Mouse (Mus musculus) left cerebral cortex, adult 6 months (tissue): Measurements from ENCODE around the gene Ms4a4c. TPM values are rescaled to one million over a fixed set of nuclear protein-coding genes. Genes with fewer than 3 reads are reported as not detected.

Experiments
- long read RNA-seq, 2 experiments: library from polyadenylated mRNA; unstranded; transcript quantifications; one replicate each; pipeline ENCODE4 v2.0.0; 2019 to 2020
- polyA plus RNA-seq: library from polyadenylated mRNA; unstranded; fragments of <200 nt; fragmentation: Nextera tagmentation; gene quantifications from 2 replicates; pipeline ENCODE4 v1.2.3, GENCODE M21; 2021

The Ms4a4c gene
- polyA plus RNA-seq = 0.06 TPM in 1 of 2 replicates, not detected in the other
- long read RNA-seq, experiment 1 = 0 reads
- long read RNA-seq, experiment 2 = 0 reads

DNA sequence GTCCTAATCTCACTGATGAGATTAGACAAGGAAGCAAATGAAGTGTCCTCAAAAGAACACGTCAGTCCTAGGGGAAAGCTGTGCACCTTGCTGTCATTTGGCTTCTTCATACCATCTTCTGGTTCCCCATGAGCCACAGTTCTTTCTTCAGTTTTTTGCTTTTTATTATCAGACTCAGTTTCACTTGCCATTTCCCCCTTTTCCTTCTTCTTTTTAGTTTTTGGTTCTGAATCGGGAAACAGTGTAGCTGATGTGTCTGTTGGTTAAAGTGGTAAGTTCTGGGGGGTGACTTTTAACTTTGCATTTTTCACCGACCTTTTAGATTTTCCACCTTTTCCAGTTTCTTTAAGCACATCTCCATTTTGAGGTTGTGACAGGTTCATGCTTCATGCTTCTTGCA is at the start of gene Ms4a4c:
Ms4a4c (plus strand) TSS at position 244 of the 400 bp plus-strand sequence.

DNA sequence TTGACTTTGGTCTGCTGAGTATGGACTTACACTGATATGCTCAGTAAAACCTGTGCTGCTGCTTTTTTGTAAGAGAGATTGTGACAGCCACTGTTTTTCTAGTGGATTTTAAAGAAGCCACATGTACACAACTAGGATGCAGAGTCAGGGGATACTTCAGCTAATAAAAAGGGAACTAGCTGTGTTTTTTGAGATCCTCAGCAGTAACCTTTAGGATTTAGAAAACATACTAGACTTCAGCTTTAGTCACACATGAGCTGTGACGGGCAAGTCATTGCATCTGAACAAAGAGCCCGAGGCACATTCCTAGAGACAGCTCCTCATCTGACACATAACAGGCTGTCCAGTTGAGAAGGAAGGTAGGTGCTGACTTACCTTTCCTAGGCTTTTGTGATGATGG is 29.3 kb upstream of the Ms4a4c start, which contains the start of gene Ms4a4a:
Ms4a4a (plus strand) TSS at position 251 of the 400 bp plus-strand sequence.

DNA sequence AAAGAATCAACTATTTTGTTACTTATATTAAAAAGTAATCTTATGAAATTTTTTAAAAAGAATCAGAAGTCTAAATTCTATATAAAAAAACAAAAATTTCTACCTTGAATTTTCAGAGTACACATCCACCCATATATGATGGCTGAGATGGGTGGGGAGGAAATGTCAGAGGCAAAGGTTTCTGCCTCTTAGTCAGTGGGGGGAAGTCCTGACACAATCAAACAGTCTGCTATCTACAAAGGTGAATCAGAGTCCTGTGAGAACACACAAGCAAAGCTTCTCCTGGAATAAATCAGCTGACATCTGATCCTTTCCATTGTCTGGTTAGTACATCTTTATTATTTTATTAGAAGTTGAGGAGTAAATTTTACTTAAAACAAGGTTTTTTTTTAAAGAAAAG is 38.8 kb downstream of the Ms4a4c start, which contains the start of gene Ms4a4b:
Ms4a4b (plus strand) TSS at position 216 of the 400 bp plus-strand sequence.

DNA sequence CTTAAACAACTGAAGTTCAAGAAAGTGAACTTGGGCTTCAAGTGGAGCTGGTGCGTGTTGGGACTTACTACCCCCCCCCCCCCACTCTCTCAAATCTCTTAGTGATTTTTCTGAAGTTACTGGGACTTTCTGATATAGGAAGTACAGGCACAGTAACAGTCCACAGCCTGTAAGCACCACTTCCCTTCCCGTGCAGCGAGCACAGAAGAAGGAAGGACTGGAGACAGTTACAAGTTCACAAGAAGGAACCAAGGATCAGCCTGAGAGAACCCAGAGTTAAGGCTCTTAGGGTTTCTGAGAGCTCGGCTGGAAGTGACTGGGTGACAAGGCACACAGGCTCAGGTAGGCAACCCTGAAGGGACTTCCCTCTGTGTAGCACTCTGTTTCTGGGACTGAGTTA is 64.6 kb downstream of the Ms4a4c start, which contains the start of gene Ms4a6c:
Ms4a6c (plus strand) TSS at position 152 of the 400 bp plus-strand sequence.

Other genes with a start within 250 kb of the Ms4a4c start
- not detected in 2 replicates for gene 1700025F22Rik, start 239.4 kb upstream of the Ms4a4c start, polyA plus RNA-seq
- not detected in 2 replicates for gene Ms4a13, start 208.0 kb upstream of the Ms4a4c start, polyA plus RNA-seq
- gene Ms4a12, start 172.3 kb upstream of the Ms4a4c start, polyA plus RNA-seq = not detected in 2 replicates
- not detected in 2 replicates for gene Ms4a1, start 138.5 kb upstream of the Ms4a4c start, polyA plus RNA-seq
- gene Ms4a5, start 120.9 kb upstream of the Ms4a4c start, polyA plus RNA-seq = not detected in 2 replicates
- gene Ms4a14, start 90.3 kb upstream of the Ms4a4c start, polyA plus RNA-seq = not detected in 2 replicates
- 1.0 and 1.7 TPM in 2 replicates for gene Ms4a7, start 68.6 kb upstream of the Ms4a4c start, polyA plus RNA-seq
- gene Ms4a4a, start 29.2 kb upstream of the Ms4a4c start, polyA plus RNA-seq = 0.26 and 0.46 TPM in 2 replicates
- gene Ms4a4b, start 38.8 kb downstream of the Ms4a4c start, polyA plus RNA-seq = not detected in 2 replicates
- gene Ms4a6c, start 64.6 kb downstream of the Ms4a4c start, polyA plus RNA-seq = 0.59 and 0.72 TPM in 2 replicates
- gene Gm8369, start 81.2 kb downstream of the Ms4a4c start, polyA plus RNA-seq = 0.28 and 0.63 TPM in 2 replicates
- 1.2 and 2.2 TPM in 2 replicates for gene Ms4a6b, start 111.7 kb downstream of the Ms4a4c start, polyA plus RNA-seq
- gene Ms4a4d, start 132.0 kb downstream of the Ms4a4c start, polyA plus RNA-seq = not detected in 2 replicates
- gene Ms4a6d, start 200.1 kb downstream of the Ms4a4c start, polyA plus RNA-seq = 1.7 and 1.8 TPM in 2 replicates
- not detected in 2 replicates for gene Ms4a2, start 218.9 kb downstream of the Ms4a4c start, polyA plus RNA-seq
- not detected in 2 replicates for gene Ms4a3, start 236.1 kb downstream of the Ms4a4c start, polyA plus RNA-seq